Mouse (Mus musculus): Measurements from ENCODE around the gene Teddm2. TPM values are rescaled to one million over a fixed set of nuclear protein-coding genes. Genes with fewer than 3 reads are reported as not detected.

Gene Teddm2
- total and polyA plus RNA-seq, 3 experiments = 0.08 to 0.22 TPM; not detected in 1

- no peaks in the 10 kb centered on the region for H3K9me3 ChIP-seq (replicated peaks; ENCODE audit: insufficient read depth, low read length)
- TF ChIP-seq POLR2AphosphoS2 (IDR thresholded peaks at IDR 0.05; ENCODE audit: low read length) = no peak
- TF ChIP-seq USF1 (IDR thresholded peaks at IDR 0.05; ENCODE audit: low read depth, low read length) = no peak
- no peak for TF ChIP-seq ETS1 (IDR thresholded peaks at IDR 0.05; ENCODE audit: low read depth, low read length)
- no peak for TF ChIP-seq NRF1 (IDR thresholded peaks at IDR 0.05; ENCODE audit: insufficient read depth, low read depth, low read length, poor library complexity, severe bottlenecking)
- no peak for TF ChIP-seq ZNF384 (IDR thresholded peaks at IDR 0.05; ENCODE audit: low read depth, low read length)
- no peak for TF ChIP-seq ZMIZ1 (IDR thresholded peaks at IDR 0.05; ENCODE audit: low read depth, low read length)
- peak; percentile 2 to 28; a peak in 2 of 4 replicates for TF ChIP-seq EP300 (IDR thresholded peaks at IDR 0.05; ENCODE audit: low read depth in 1 of 2, low read length in 2 of 2)
- TF ChIP-seq NELFE (IDR thresholded peaks at IDR 0.05; ENCODE audit: low read depth, low read length) = 0 out of 2 replicates have a peak, but pooled peaks have one; percentile 39
- 0 out of 2 replicates have a peak, but pooled peaks have one; percentile 19 for TF ChIP-seq ELF1 (IDR thresholded peaks at IDR 0.05; ENCODE audit: low read depth, low read length)
- TF ChIP-seq TAL1 (IDR thresholded peaks at IDR 0.05; ENCODE audit: low read length) = peak; percentile 30
- TF ChIP-seq GATA1 (IDR thresholded peaks at IDR 0.05; ENCODE audit: low read depth, low read length) = peak; percentile 31; the same call in 1 of the 2 replicates
- TF ChIP-seq MXI1 (IDR thresholded peaks at IDR 0.05; ENCODE audit: low read depth, low read length) = peak; percentile 5; the same call in 1 of the 2 replicates
- no peaks in the 10 kb centered on the region for H3K27me3 ChIP-seq (ENCODE audit: control insufficient read depth in 1 of 2, insufficient read depth in 2 of 2, low read length in 2 of 2)
- peak overlapping the region; percentile 6 to 15 for H3K4me3 ChIP-seq (ENCODE audit: control insufficient read depth in 1 of 2, insufficient read depth in 1 of 2, low read depth in 2 of 2, low read length in 2 of 2)
- peak; percentile 69 for DNase-seq (ENCODE audit: low read depth, low spot score)
- peaks cover 2 to 14% of the 10 kb centered on the region in 2 experiments; a peak in 3 of 4 replicates for H3K4me1 ChIP-seq (ENCODE audit: control insufficient read depth in 1 of 2, insufficient read depth in 2 of 2, low read length in 2 of 2)
- no peaks in the 10 kb centered on the region for H3K79me2 ChIP-seq (ENCODE audit: control insufficient read depth, insufficient read depth, low read length, poor library complexity)
- peaks cover 6 to 13% of the 10 kb centered on the region in 2 experiments for H3K36me3 ChIP-seq (ENCODE audit: control insufficient read depth in 1 of 2, insufficient read depth in 2 of 2, low read length in 2 of 2)
- peak overlapping the region; percentile 87 for H3K27ac ChIP-seq (ENCODE audit: control insufficient read depth, low read depth, low read length)
- peak overlapping the region; percentile 48 for H3K9ac ChIP-seq (ENCODE audit: control insufficient read depth, low read depth, low read length, poor library complexity, severe bottlenecking)
Observed at GRCm38 (mm10) chr1:153909963-153910291, 9.9 kb upstream of the Teddm2 start.

- H3K27me3 ChIP-seq (ENCODE audit: control insufficient read depth in 1 of 2, insufficient read depth in 2 of 2, low read length in 2 of 2) = no peaks in the 10 kb centered on the region
- peaks cover 2 to 14% of the 10 kb centered on the region in 2 experiments; a peak in 3 of 4 replicates for H3K4me1 ChIP-seq (ENCODE audit: control insufficient read depth in 1 of 2, insufficient read depth in 2 of 2, low read length in 2 of 2)
- no peaks in the 10 kb centered on the region for H3K79me2 ChIP-seq (ENCODE audit: control insufficient read depth, insufficient read depth, low read length, poor library complexity)
- peaks cover 6 to 13% of the 10 kb centered on the region in 2 experiments for H3K36me3 ChIP-seq (ENCODE audit: control insufficient read depth in 1 of 2, insufficient read depth in 2 of 2, low read length in 2 of 2)
- no peaks in the 10 kb centered on the region for H3K9me3 ChIP-seq (replicated peaks; ENCODE audit: insufficient read depth, low read length)
- H3K4me3 ChIP-seq (ENCODE audit: control insufficient read depth in 1 of 2, insufficient read depth in 1 of 2, low read depth in 2 of 2, low read length in 2 of 2) = peak overlapping the region; percentile 6 to 15
- DNase-seq (ENCODE audit: low read depth, low spot score) = peak; percentile 88
- H3K9ac ChIP-seq (ENCODE audit: control insufficient read depth, low read depth, low read length, poor library complexity, severe bottlenecking) = peak overlapping the region; percentile 48
- peak overlapping the region; percentile 87 for H3K27ac ChIP-seq (ENCODE audit: control insufficient read depth, low read depth, low read length)
- TF ChIP-seq EP300 (IDR thresholded peaks at IDR 0.05; ENCODE audit: low read depth in 1 of 2, low read length in 2 of 2) = peak; percentile 76 to 91
- TF ChIP-seq ZNF384 (IDR thresholded peaks at IDR 0.05; ENCODE audit: low read depth, low read length) = peak; percentile 91
- no peak for TF ChIP-seq NRF1 (IDR thresholded peaks at IDR 0.05; ENCODE audit: insufficient read depth, low read depth, low read length, poor library complexity, severe bottlenecking)
- TF ChIP-seq POLR2AphosphoS2 (IDR thresholded peaks at IDR 0.05; ENCODE audit: low read length) = peak; percentile 19; the same call in 1 of the 2 replicates
- peak; percentile 63 for TF ChIP-seq MAX (IDR thresholded peaks at IDR 0.05; ENCODE audit: low read length)
- no peak for TF ChIP-seq UBTF (IDR thresholded peaks at IDR 0.05; ENCODE audit: borderline replicate concordance, insufficient read depth, low read depth, low read length)
- TF ChIP-seq MXI1 (IDR thresholded peaks at IDR 0.05; ENCODE audit: low read depth, low read length) = peak; percentile 73; the same call in 1 of the 2 replicates
- no peak; the same call in 1 of the 2 replicates for TF ChIP-seq CHD1 (IDR thresholded peaks at IDR 0.05; ENCODE audit: low read depth, low read length)
- no peak for TF ChIP-seq E2F4 (IDR thresholded peaks at IDR 0.05; ENCODE audit: borderline replicate concordance, low read depth, low read length)
- TF ChIP-seq ZMIZ1 (IDR thresholded peaks at IDR 0.05; ENCODE audit: low read depth, low read length) = peak; percentile 45; the same call in 1 of the 2 replicates
- 0 out of 2 replicates have a peak, but pooled peaks have one; percentile 12 for TF ChIP-seq USF1 (IDR thresholded peaks at IDR 0.05; ENCODE audit: low read depth, low read length)
- TF ChIP-seq CTCF (IDR thresholded peaks at IDR 0.05 in 2 of 3, conservative IDR thresholded peaks at IDR 0.05 in 1 of 3; ENCODE audit: control insufficient read depth in 1 of 3, insufficient read depth in 1 of 3, low read depth in 2 of 3, low read length in 3 of 3, poor library complexity in 1 of 3, severe bottlenecking in 1 of 3) = no peak
- TF ChIP-seq USF2 (IDR thresholded peaks at IDR 0.05; ENCODE audit: borderline replicate concordance in 1 of 2, insufficient read depth in 1 of 2, low read depth in 1 of 2, low read length in 2 of 2) = no peak
- TF ChIP-seq MYB (IDR thresholded peaks at IDR 0.05; ENCODE audit: low read depth, low read length) = peak; percentile 83
- TF ChIP-seq TCF12 (IDR thresholded peaks at IDR 0.05; ENCODE audit: low read depth, low read length) = peak; percentile 80
- no peak for TF ChIP-seq ZC3H11A (IDR thresholded peaks at IDR 0.05; ENCODE audit: low read depth, low read length)
- 0 out of 2 replicates have a peak, but pooled peaks have one; percentile 55 for TF ChIP-seq MAFK (IDR thresholded peaks at IDR 0.05; ENCODE audit: borderline replicate concordance, low read depth, low read length)
- peak; percentile 27 for TF ChIP-seq TAL1 (IDR thresholded peaks at IDR 0.05; ENCODE audit: low read length)
- peak; percentile 40; the same call in 1 of the 2 replicates for TF ChIP-seq ZKSCAN1 (IDR thresholded peaks at IDR 0.05; ENCODE audit: low read depth, low read length)
- peak; percentile 66 for TF ChIP-seq HCFC1 (IDR thresholded peaks at IDR 0.05; ENCODE audit: low read depth, low read length)
- TF ChIP-seq JUND (IDR thresholded peaks at IDR 0.05; ENCODE audit: low read depth, low read length) = no peak
- peak; percentile 81 for TF ChIP-seq RCOR1 (IDR thresholded peaks at IDR 0.05; ENCODE audit: low read depth, low read length)
- peak; percentile 55 for TF ChIP-seq GATA1 (IDR thresholded peaks at IDR 0.05; ENCODE audit: low read depth, low read length)
- TF ChIP-seq POLR2A (IDR thresholded peaks at IDR 0.05; ENCODE audit: control insufficient read depth in 1 of 2, insufficient read depth in 1 of 2, low read depth in 1 of 2, low read length in 2 of 2, poor library complexity in 1 of 2) = no peak
Observed at GRCm38 (mm10) chr1:153909213-153909962, 9.4 kb upstream of the Teddm2 start.

Data from MEL (cell line).